Mouse (Mus musculus) urinary bladder, adult 2 months (tissue): ENCODE measurements around the gene Tyrp1. TPM values are rescaled to one million over a fixed set of nuclear protein-coding genes. Genes with fewer than 3 reads are reported as not detected.

Source experiments
- DNase-seq: peaks from one replicate; pipeline ENCODE4 v3.0.0; 2022; ENCODE audit warnings: low spot score
- polyA plus RNA-seq: library from polyadenylated mRNA; depleted of rRNA; stranded (reverse); fragments of >200 nt; gene quantifications from 2 replicates; pipeline ENCODE4 v1.2.3, GENCODE M21; 2012; rRNA removed

Tyrp1 gene
- 0.03 TPM in 1 of 2 replicates, not detected in the other for polyA plus RNA-seq

DNA sequence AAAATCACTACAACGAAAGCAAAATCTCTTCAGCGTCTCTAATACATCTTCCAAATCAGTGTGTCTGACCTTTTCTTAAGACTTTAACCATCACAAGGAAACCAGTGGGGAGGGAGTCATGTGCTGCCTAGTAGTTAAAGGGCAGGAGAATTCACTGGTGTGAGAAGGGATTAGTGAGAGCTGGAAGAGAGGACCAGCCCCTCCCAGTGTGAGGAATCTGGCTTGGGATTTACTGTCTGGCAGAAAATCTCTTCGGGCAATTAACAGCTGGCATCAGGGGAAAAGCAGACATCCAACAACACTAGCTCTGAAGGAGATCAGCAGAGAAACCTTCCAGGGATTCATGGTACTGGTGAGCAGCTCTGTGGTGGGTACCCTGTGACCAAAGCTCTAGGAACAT is at the start of gene Tyrp1:
Tyrp1 (plus strand) TSS at position 74 of the 400 bp plus-strand sequence.
- no peak for DNase-seq

DNA sequence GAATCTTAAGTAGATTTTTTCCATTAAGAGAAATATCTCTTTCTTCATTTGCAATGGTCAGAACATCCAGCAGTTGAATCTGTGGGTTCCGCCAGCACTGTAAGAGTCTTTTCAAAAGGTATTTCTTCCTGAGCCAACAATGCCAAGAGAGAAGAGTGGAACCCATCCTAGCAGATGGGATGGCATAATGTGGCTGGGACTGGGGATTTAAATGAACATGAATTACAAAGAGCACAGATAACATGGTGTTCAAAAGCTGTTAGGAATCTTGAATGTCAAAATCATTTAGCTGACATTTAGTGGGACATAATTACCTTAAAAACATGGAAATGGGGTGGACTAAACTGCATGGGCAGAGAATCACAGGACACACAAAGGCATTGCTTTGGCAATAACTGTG is 45.6 kb upstream of the Tyrp1 start:
- no peak for DNase-seq

DNA sequence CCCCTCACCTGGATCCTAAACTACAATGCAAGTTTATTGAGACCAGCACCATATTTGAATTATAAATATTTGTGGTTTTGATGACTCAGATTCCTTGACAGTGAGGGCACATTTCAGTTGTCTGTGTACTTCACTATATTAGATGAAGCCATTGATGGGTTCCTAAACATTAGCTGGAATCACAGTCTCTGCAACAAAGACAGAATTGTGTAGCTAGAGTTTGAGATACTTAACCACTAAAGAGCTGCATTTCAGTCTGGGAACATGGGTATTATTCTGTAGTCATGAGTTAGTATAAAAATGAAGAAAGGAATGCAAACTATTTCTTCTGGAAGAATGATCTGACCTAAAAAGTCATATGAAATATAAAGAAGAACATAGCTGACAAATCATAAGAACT is 14.4 kb upstream of the Tyrp1 start:
- no peak for DNase-seq

DNA sequence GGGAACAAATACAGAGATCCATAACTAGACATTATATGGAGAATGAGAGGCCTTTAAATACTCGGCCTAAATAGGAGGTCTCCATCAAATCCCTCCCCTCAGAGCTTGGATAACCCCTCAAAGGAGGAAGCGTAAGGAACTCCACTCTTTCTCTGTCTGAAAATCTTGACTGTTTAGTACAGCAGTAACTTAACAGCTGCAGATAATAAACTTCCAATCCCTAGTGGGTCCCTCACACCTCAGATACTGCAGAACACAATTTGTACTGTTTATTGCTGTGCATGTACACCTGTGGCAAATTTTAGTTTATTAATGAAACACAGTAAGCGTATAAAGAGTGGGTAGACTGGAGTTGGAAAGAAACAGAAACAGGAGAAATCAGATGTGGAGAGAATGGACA is 12.0 kb upstream of the Tyrp1 start:
- no peak for DNase-seq

DNA sequence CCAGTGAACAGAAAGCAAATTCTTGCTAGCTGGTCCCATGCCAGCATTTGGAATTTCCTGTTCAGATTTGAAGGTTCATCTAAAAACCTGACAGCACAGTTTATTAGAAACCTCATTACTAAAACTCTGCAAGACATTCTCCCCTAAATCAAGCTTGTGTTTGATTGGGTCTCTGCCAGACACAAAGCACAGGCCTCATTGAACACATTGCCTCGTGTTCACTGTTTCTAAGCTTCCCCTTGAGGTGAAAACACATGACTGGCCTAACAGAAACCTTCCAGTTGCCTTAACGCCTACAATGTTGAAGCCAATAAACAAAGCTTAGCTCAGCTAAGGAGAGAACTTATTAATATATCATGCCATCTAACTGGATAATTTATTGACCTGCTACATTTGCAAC is 5.7 kb upstream of the Tyrp1 start:
- no peak for DNase-seq

DNA sequence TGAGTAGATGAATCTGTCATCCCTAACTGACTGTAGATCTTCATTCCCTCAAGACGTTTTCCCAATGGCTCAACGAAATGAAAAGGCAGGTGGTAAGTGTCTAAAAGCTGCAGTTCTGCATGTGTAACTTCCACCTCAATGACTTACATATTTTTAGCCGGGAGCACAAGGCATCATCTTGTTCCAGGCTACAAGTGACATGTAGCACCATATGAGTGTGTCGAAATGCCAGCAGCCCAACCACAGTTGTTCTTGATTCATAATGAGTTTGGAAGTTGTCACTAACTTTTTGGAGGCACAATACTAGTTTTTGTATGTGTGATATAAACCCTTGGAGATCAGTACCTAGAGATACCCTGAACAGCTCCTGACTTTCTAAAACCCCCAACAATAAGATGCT is 5.4 kb downstream of the Tyrp1 start:
- DNase-seq, result no peak

DNA sequence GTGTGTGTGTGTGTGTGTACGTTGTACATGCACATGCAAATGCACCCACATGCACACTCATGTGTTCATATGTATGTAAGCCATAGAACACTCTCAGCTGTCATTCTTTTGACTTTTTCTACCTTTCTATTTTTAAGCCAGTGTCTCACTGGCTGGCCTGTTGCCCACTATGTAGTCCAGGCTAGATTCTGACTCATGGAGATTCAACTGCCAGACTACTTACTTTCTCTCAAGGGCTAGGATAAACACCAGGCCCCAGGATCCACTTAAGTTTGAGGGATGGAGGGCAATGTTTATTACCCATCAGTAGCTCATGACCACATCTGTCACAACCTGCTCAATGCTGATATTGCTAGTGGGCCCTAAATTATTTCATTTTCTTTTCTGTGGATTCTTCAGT is 8.1 kb downstream of the Tyrp1 start:
- DNase-seq, result no peak

DNA sequence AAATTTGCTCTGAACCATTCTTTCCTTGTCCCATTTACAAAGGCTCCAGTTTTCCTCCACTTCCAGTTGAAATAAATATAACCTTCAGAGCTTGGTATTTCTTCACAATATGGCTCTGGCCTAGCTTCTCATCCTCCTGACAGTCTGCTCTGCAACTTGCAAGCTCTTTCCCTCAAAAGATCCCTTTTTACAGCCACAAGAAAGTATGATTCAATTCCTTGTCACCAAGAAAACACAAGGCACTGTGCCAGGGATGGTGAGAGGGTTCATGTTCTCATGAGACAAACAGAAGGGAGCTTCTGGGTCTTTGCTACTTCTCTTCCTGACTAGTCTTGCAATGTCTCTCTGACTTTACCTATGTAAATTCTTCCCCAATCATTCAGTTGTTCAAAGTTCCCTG is 9.8 kb downstream of the Tyrp1 start:
- DNase-seq, result no peak

DNA sequence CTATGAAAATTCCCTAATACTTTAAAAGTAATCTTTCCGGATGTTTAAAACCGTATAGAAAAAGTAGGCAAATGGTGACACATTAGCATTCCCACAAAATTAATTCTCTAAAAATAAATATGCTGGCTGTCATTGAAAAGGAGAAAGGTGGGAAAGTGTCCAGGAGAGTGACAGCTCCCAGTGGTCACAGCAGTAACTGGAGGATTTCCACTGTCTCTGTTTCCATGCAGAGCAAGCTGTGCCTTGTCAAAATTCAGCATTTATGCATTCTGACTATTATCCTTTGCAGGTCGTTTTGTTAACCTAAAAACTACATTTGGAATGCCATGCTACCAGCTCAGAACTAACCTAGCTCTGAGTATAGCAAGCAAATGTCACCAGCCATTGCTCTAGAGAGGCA is 12.1 kb downstream of the Tyrp1 start:
- no peak for DNase-seq

DNA sequence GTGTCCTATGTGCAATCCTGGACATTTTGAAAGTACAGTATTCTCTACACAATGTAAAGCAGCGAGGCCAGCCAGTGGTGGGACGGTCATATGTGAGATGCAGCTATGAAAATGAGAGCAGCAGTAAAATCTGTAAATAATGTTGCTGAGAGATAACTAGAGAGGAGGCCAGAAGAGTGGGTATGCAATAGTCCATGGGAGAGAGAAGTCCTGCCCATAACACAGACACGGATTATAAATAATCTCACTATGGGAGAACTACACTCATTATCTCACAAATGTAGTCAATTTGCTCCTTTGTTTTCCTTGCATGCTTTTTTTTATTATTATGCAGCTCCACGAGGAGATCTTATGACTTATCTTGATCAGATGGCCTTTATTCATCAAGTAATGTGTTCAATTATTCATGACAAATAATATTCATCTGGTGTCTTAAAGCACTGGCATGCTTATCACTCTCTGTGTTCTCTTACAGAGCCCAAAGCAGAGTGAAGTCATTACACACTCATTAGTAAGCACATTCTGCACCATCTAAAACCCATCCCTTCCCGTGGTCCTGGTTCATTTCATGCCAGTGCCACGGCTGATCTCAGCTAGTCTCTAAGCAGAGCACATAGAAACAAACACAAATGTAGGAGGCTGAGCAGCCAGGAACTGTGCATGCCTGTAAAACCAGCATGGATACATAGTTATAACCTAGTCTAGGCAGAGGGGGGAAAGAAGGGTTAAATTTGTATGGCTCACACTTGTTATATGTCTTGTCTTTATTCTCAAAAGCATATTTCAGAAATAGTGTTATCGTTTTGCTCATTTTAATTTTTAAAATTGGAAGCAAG is 18.9 kb downstream of the Tyrp1 start:
- DNase-seq, result no peak

DNA sequence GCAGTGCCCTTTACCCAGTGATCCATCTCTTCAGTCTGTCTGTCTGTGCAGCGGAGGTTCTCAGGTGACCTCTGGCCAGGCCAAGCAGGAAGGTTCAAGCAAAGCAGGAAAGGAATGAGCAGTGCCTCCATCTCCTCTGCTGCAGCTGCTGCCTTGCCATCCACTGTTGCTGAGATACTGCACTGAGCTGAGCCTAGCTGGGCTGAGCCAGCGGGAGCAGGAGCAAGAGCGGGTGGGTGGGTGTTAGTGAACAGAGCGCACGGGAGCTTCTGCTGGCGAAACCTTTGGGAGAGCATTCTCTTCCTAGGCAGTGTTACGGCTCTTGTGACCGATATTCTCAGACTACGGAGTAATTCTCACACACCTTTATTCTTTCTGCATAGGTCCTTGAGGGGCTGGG is 21.6 kb downstream of the Tyrp1 start:
- no peak for DNase-seq

DNA sequence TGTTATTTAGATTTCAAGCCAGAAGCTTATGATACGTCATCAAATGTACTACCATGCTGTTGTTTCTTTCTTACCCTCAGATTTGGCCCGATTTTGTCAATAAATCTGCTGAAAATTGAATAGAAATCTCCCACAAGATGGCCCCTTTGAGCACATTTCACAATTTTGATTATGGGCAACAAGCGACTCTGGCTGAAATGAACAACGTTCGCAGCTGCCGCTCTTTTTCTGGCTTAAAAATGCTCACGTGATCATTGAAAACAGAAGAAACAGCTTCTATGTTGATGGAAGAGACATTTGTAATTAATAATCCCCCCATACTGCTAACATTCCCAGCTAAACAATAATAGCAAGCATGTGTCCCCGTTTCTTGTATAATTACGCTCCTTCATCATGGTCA is 29.0 kb downstream of the Tyrp1 start:
- DNase-seq, result no peak

DNA sequence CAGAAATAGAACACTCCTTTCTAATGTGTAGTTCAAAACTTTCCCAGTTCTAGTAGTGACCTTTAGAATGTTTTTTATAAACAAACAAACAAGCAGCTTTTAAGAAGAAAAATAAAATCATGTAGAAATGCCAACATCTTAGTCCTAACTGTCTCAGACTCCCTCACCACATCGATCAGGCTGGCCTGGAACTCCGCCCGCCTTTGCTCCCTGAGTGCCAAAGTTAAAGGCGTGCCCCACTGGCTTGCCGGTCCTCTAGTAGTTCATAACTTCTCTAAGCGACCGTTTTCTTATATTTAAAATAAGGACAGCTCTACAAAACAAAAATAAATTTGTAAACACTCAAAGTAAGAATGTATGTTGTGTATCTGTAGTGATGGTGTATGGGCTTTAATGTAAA is 30.0 kb downstream of the Tyrp1 start:
- DNase-seq, result no peak

DNA sequence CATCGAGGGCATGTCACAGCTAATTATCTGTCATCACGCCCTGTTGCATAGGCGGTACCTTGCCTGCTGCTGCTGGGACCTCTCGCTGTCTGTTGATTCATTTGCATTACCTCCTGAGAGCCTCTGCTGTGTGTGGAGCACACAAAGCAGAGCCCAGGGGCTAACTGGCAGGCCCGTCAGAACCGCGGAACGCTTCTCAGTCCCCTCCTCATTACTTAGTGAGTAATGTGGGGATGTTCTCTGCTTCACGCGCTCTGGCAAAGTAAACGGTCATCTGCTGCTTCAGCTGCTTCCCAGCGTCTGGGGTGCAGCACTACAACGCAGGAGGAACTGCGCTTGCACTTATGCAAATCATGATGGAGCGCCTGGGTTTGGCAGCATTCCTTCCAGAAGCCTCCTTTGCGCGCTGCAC is 30.6 kb downstream of the Tyrp1 start:
- DNase-seq, result no peak

DNA sequence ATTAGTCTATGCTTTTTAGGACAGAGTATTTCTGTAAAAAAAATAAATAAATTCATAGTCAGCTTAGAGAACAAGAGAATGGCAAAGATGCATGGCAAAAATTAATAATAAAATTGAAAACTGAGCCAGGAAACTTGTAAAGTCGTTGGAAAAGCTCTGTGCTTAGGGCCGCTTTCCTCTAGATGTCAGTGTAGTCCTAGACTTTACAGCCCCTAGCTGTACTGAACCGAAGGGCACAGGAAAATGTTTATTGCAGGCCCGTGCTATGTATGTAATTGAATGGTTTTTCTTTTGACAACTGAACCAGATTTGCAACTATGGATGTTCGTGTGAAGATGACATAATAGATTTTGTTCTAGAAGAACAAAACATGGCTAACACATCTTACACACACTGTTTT is 32.1 kb downstream of the Tyrp1 start:
- no peak for DNase-seq

DNA sequence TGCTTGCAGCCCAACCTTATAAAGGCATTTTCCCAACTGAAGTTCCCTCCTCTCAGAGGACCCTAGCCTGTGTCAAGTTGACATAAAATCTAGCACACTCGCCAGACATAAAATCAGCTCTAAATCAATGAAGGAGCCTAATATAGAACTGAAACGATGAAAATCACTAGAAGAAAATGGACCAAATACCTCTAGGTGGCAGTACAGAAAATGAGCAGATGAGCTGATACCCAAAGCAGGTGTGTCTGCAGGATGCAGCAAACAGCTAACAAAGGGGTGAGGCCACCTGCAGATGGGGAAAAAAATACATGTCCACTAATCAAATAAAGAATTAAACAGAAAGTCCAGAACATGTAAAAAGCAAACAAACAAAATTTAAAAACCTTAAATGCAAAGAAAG is 35.7 kb downstream of the Tyrp1 start:
- no peak for DNase-seq

DNA sequence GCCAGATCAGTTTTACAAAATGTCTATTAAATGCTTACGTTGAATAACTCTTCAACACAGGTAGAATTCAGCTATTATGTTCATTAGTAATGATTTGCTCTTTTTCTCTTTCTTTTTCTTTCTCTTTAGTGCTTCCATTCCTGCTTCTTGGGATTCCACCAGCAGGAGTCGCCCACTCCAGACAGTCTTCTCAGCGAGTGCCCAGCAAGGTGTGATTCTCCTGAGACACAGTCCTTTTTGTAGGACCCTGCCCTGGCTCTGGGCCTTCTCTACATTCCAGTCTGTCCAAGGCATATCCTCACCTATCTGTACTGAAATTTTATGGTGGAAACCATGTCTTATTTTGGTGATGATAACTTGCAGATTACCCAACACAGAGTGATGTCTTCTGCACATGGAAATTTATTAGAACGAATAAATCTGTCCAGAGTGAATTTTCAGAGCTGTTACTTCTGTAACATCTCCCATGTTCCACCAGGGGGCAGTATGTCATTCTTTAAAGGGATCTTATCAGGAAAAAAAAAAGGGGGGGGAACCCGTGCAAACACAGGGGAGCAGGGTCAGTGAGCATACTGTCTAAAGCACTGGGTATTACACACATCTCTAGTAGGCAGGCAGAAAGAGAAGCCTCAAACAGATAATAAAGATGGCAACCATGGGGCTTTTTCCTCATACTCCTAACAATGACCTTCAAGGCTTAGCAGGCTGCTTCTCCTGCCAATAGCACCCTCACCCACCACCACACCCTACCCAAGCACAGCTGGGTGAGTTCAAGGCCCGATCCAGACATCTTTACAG is 39.1 kb downstream of the Tyrp1 start:
- DNase-seq, result no peak

DNA sequence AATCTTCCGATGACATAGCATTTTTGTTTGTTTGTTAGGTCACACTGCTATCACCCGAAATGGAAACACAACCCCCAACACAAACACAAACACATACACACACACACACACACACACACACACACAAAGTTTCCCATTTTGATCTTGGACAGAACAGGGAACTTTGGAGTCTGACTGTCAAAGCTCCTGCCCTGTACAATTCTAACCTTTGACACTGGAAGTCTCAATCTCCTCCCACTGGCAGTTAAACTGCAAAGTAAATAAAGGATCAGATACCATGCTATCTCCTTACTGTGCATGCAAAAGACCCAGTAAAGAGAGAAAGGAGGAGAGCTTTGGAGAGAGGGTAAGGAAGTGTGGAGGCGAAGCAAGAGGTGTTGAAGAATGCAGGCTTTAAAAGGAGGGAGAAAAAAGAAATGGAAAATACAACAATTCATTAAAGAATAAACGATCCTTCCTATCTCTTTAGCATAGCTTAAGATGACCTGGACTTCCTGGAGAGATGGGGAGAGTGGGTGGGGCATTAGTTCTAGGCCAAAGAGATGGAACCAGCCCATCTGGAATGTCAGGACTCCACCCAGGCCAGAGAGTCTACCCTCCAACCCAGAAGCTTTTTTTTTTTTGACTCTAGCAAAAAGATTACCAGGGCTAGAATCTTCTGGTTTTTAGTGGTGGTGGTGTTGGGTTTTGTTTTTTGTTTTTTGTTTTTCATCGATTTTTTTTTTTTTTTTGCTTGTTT is 40.4 kb downstream of the Tyrp1 start:
- DNase-seq, result no peak

DNA sequence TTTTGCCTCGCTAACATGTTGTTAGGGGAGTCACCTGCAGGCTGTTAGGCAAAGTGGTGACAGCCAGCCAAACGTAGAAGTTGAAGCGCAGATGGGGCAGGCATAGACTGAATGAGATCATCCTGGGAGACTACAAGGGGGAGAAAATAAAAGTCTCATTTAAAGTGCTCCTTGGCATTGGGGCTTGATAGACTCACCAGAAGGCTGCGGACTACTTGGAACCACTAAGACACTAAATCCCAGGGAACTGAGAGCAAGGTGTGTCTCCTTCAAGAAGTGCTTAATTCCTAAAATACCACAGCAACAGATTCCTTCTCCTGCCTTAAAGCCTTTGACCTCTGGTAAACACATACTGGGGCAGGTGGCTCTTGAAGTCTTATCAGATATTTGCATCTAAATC is 41.1 kb downstream of the Tyrp1 start:
- no peak for DNase-seq

DNA sequence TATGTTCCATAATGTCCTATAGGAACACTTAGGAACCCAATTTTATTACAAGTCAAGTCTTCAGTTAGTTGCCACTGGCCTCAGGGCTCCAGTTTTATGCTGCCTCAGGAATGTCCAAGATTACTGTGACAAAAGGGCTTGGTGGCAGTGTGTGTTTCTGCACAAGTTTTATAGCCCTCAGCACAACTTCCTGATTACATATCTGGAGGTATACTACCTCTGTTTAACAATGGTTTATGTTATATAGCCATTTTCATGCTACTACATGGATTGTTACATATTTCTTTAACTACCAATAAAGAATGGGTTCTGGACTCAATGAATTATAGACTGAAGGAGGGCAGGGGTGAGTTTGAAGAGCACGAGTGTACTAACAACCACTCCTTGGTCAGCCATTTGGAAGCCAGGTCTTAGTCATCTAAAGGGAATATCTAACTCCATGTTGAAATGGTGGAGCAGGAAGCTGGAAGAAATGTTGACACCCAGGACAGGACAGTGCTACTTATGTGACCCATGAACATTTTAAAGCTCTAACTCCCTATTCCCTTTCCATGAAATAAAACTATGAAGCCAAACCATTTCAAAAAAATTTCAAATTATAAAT is 48.2 kb downstream of the Tyrp1 start:
- DNase-seq, result no peak

DNA sequence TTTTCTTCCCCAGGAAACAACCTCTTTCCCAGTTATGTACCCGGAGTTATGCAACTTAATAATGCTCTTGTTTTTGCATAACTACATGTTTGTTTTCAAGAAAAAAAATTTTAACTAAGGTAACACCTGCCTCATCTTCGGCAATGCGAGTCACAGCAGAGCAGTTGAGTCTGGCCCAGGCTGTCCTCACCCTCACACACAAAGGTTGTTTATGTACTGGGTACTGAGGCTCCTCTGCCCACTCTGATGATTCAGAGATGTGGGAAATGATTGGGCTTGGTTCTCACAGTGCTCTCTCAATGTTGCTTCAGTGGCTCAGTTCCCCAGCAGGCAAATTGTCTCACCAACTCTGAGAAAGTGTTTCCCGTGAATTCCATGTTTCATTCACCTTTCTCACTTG is 52.7 kb downstream of the Tyrp1 start:
- DNase-seq, result no peak

DNA sequence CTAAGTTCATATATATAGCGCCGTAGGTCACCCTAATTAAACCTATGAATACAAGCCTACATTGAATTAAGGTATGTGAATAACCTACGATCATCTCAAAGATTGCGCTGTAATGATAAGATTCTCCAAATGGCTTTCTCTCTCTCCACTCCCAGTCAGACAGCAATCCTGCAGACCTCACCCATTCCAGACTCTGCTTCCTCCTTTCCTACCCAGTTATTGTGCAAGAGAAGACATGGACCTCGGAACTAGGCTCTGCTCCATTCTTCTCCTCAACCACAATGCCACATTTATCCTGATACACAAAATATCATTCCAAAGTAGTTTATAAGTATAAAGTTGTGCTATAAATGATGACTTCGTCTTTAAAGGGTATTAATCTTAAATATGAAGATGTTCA is 57.1 kb downstream of the Tyrp1 start:
- DNase-seq, result no peak
